Mouse (Mus musculus) embryonic fibroblast, embryonic 13.5 days (primary cell): ENCODE results near the gene Dock4.

Source experiments
- CTCF ChIP-seq: IDR thresholded peaks from 2 replicates; pipeline ENCODE4 v1.5.1; 2011; ENCODE audit warnings: mild to moderate bottlenecking, control low read depth, low read length, moderate library complexity, borderline replicate concordance; ENCODE audit not compliant: insufficient read depth
- POLR2A ChIP-seq: IDR thresholded peaks from 2 replicates; pipeline ENCODE4 v1.6.1; 2011; ENCODE audit warnings: low read depth, mild to moderate bottlenecking, control low read depth, low read length, moderate library complexity

- TF ChIP-seq CTCF (no peak), POLR2A (no peak)
These were observed 352.7 kb downstream of the Dock4 start for GRCm38 (mm10) chr12:40798344-40799017.
